Mouse (Mus musculus) embryonic facial prominence, embryonic 13.5 days (tissue): ENCODE results near the gene Gnai2. TPM values are rescaled to one million over a fixed set of nuclear protein-coding genes. Genes with fewer than 3 reads are reported as not detected.
A peak's percentile ranks its signal among the peaks of the same experiment; 100 is the strongest.
"Not testable (repeated sequence)": the region's sequence is repeated elsewhere in the genome, so short reads cannot be mapped to it uniquely, and the experiment has no call there.

ENCODE experiments used
- ATAC-seq: fragments of 200-750 bp; cut with Nextera tagmentation; 2 replicates; pipeline ENCODE4 v1.8.0; 2017; ENCODE audit warnings: low read depth; ENCODE audit not compliant: insufficient number of reproducible peaks, insufficient read depth, low FRiP score, low TSS enrichment
- H3K27ac ChIP-seq: fragments of 300-500 bp; sonication (generic); 2 replicates; pipeline ENCODE4 v1.5.1; 2015; ENCODE audit warnings: moderate library complexity, mild to moderate bottlenecking, inconsistent platforms
- H3K27me3 ChIP-seq: fragments of 300-500 bp; sonication (generic); 2 replicates; pipeline ENCODE4 v1.6.1; 2015; ENCODE audit warnings: mild to moderate bottlenecking, inconsistent platforms
- H3K36me3 ChIP-seq: fragments of 300-500 bp; sonication (generic); 2 replicates; pipeline ENCODE4 v1.6.1; 2015; ENCODE audit warnings: mild to moderate bottlenecking, inconsistent platforms
- H3K4me1 ChIP-seq: fragments of 300-500 bp; sonication (generic); 2 replicates; pipeline ENCODE4 v1.6.1; 2015; ENCODE audit warnings: inconsistent platforms
- H3K4me2 ChIP-seq: fragments of 300-500 bp; sonication (generic); 2 replicates; pipeline ENCODE4 v1.6.1; 2015; ENCODE audit warnings: moderate library complexity, mild to moderate bottlenecking, inconsistent platforms
- H3K4me3 ChIP-seq: fragments of 300-500 bp; sonication (generic); 2 replicates; pipeline ENCODE4 v1.5.1; 2015; ENCODE audit warnings: mild to moderate bottlenecking, inconsistent platforms
- H3K9ac ChIP-seq: fragments of 300-500 bp; sonication (generic); 2 replicates; pipeline ENCODE4 v1.6.1; 2015; ENCODE audit warnings: mild to moderate bottlenecking, inconsistent platforms
- H3K9me3 ChIP-seq: fragments of 300-500 bp; sonication (generic); 2 replicates; pipeline ENCODE4 v1.6.1; 2016; ENCODE audit warnings: inconsistent platforms
- WGBS: fragments of 180-500 bp; shearing (Covaris S2); methylation state at CpG from one replicate; pipeline ENCODE4 v1.1.7; 2015; ENCODE audit warnings: mixed read lengths; 5-methylcytosine and 5-hydroxymethylcytosine counted together
- polyA plus RNA-seq: library from polyadenylated mRNA; unstranded; fragments of >200 nt; fragmentation: Nextera tagmentation; extraction: Ambion mirVana; gene quantifications from 2 replicates; pipeline ENCODE4 v1.2.1, GENCODE M21; 2015

Gnai2 gene
- polyA plus RNA-seq, 1 experiment from 2014 or later, result 446 TPM

- ATAC-seq, result no peak
- no peaks in the 10 kb centered on the region for H3K27me3 ChIP-seq
- no peaks in the 10 kb centered on the region for H3K9me3 ChIP-seq
- H3K36me3 ChIP-seq, result peaks cover 45% of the 10 kb centered on the region
- WGBS, result 89% methylated on average over 21 of the region's 21 CpGs
- H3K4me3 ChIP-seq, result peak overlapping the region; percentile 83
- H3K4me1 ChIP-seq, result peaks cover 44% of the 10 kb centered on the region
- H3K4me2 ChIP-seq, result peak overlapping the region; percentile 88
- H3K9ac ChIP-seq, result peak overlapping the region; percentile 84
- peak overlapping the region; percentile 91; the same call in 1 of the 2 replicates for H3K27ac ChIP-seq
Measured at GRCm38 (mm10) chr9:107570845-107571244, 64.3 kb downstream of the Gnai2 start.

- no peaks in the 10 kb centered on the region for H3K9me3 ChIP-seq
- peak overlapping the region; percentile 88 for H3K4me2 ChIP-seq
- peaks cover 52% of the 10 kb centered on the region for H3K36me3 ChIP-seq
- no peak for ATAC-seq
- peak overlapping the region; percentile 83 for H3K4me3 ChIP-seq
- H3K27ac ChIP-seq, result peak overlapping the region; percentile 91
- H3K9ac ChIP-seq, result peak overlapping the region; percentile 84
- WGBS, result 45% methylated on average over 13 of the region's 13 CpGs
- H3K4me1 ChIP-seq, result peaks cover 49% of the 10 kb centered on the region
- H3K27me3 ChIP-seq, result no peaks in the 10 kb centered on the region
Measured at GRCm38 (mm10) chr9:107570016-107570415, 65.2 kb downstream of the Gnai2 start.

- H3K4me1 ChIP-seq, result peaks cover 51% of the 10 kb centered on the region
- H3K4me3 ChIP-seq, result peak overlapping the region; percentile 83
- peak overlapping the region; percentile 88 for H3K4me2 ChIP-seq
- no peak for ATAC-seq
- under 1% methylated on average over 23 of the region's 23 CpGs for WGBS
- H3K36me3 ChIP-seq, result peaks cover 52% of the 10 kb centered on the region
- H3K27ac ChIP-seq, result peak overlapping the region; percentile 91
- no peaks in the 10 kb centered on the region for H3K9me3 ChIP-seq
- H3K9ac ChIP-seq, result peak overlapping the region; percentile 84
- H3K27me3 ChIP-seq, result no peaks in the 10 kb centered on the region
Measured at GRCm38 (mm10) chr9:107569270-107569669, 65.9 kb downstream of the Gnai2 start.

- H3K9ac ChIP-seq, result peak overlapping the region; percentile 84
- peaks cover 58% of the 10 kb centered on the region for H3K4me1 ChIP-seq
- H3K27me3 ChIP-seq, result no peaks in the 10 kb centered on the region
- H3K4me3 ChIP-seq, result peak overlapping the region; percentile 83
- peak overlapping the region; percentile 88 for H3K4me2 ChIP-seq
- H3K9me3 ChIP-seq, result no peaks in the 10 kb centered on the region
- under 1% methylated on average over 41 of the region's 41 CpGs for WGBS
- ATAC-seq, result peak; percentile 82
- H3K36me3 ChIP-seq, result peaks cover 48% of the 10 kb centered on the region
- peak overlapping the region; percentile 91 for H3K27ac ChIP-seq
Measured at GRCm38 (mm10) chr9:107568331-107569261, 66.6 kb downstream of the Gnai2 start.

- Histone ChIP-seq H3K4me1 (peaks cover 62% of the 10 kb centered on the region), H3K9me3 (no peaks in the 10 kb centered on the region), H3K9ac (peak within 1 kb of the TSS; percentile 84), H3K4me2 (peak within 1 kb of the TSS; percentile 88), H3K27ac (peak within 1 kb of the TSS; percentile 91), H3K36me3 (peaks cover 41% of the 10 kb centered on the region), H3K27me3 (no peaks in the 10 kb centered on the region), H3K4me3 (peak within 1 kb of the TSS; percentile 83)
- WGBS, result 5% methylated on average over 18 of the region's 18 CpGs
- ATAC-seq, result no peak
Measured at GRCm38 (mm10) chr9:107567702-107568319, 67.4 kb downstream of the Gnai2 start, which contains the start of gene Hyal2. Hyal2 (plus strand) TSS chr9:107567945.

- H3K36me3 ChIP-seq, result peaks cover 37% of the 10 kb centered on the region
- peak overlapping the region; percentile 91 for H3K27ac ChIP-seq
- WGBS, result 57% methylated on average over 3 of the region's 3 CpGs
Measured at GRCm38 (mm10) chr9:107566855-107567254, 68.3 kb downstream of the Gnai2 start.

GRCm38 (mm10) chr9:107566041-107566709 lies 69.0 kb downstream of the Gnai2 start:
- peak overlapping the region; percentile 2; the same call in 1 of the 2 replicates for H3K4me3 ChIP-seq
- H3K27me3 ChIP-seq, result no peaks in the 10 kb centered on the region
- H3K9me3 ChIP-seq, result no peaks in the 10 kb centered on the region
- no peak overlapping the region for H3K9ac ChIP-seq
- H3K36me3 ChIP-seq, result peaks cover 37% of the 10 kb centered on the region
- H3K4me2 ChIP-seq, result peak overlapping the region; percentile 21
- ATAC-seq, result no peak
- 55% methylated on average over 15 of the region's 15 CpGs for WGBS
- H3K27ac ChIP-seq, result peak overlapping the region; percentile 91; the same call in 1 of the 2 replicates
- H3K4me1 ChIP-seq, result peaks cover 57% of the 10 kb centered on the region

More at GRCm38 (mm10) chr9:107566855-107567254, 68.3 kb downstream of the Gnai2 start:
- peak overlapping the region; percentile 88; the same call in 1 of the 2 replicates for H3K4me2 ChIP-seq
- H3K27me3 ChIP-seq, result no peaks in the 10 kb centered on the region
- ATAC-seq, result no peak
- H3K9me3 ChIP-seq, result no peaks in the 10 kb centered on the region
- no peak overlapping the region; the same call in 1 of the 2 replicates for H3K9ac ChIP-seq
- H3K4me1 ChIP-seq, result peaks cover 63% of the 10 kb centered on the region
- peak overlapping the region; percentile 83; the same call in 1 of the 2 replicates for H3K4me3 ChIP-seq

- H3K27me3 ChIP-seq, ATAC-seq, H3K9me3 ChIP-seq, H3K4me3 ChIP-seq, H3K9ac ChIP-seq: not testable (repeated sequence)
- WGBS, result 47% methylated on average over 5 of the region's 5 CpGs
- Histone ChIP-seq H3K27ac (0 out of 2 replicates have a peak overlapping the region, but pooled peaks have one; percentile 18), H3K36me3 (peaks cover 37% of the 10 kb centered on the region), H3K4me2 (peak overlapping the region; percentile 19; the same call in 1 of the 2 replicates), H3K4me1 (peaks cover 50% of the 10 kb centered on the region)
Measured at GRCm38 (mm10) chr9:107565556-107565955, 69.6 kb downstream of the Gnai2 start.

Other genes with a start within 250 kb of the Gnai2 start
- gene Cacna2d2, start 235.8 kb downstream of the Gnai2 start, polyA plus RNA-seq, result 0.76 and 1.1 TPM in 2 replicates
- gene Tmem115, start 101.4 kb downstream of the Gnai2 start, polyA plus RNA-seq, result 46.2 and 46.9 TPM in 2 replicates
- gene Cyb561d2, start 93.2 kb downstream of the Gnai2 start, polyA plus RNA-seq, result 21.8 and 26.1 TPM in 2 replicates
- gene Nprl2, start 93.1 kb downstream of the Gnai2 start, polyA plus RNA-seq, result 44.3 and 47.2 TPM in 2 replicates
- gene Zmynd10, start 88.1 kb downstream of the Gnai2 start, polyA plus RNA-seq, result 2.1 and 2.2 TPM in 2 replicates
- 65.2 and 68.5 TPM in 2 replicates for gene Rassf1, start 83.8 kb downstream of the Gnai2 start, polyA plus RNA-seq
- 35.9 and 42.9 TPM in 2 replicates for gene Tusc2, start 72.1 kb downstream of the Gnai2 start, polyA plus RNA-seq
- 118 TPM in 2 replicates for gene Hyal2, start 67.4 kb downstream of the Gnai2 start, polyA plus RNA-seq
- 13.8 and 15.0 TPM in 2 replicates for gene Hyal1, start 58.4 kb downstream of the Gnai2 start, polyA plus RNA-seq
- 21.8 and 22.5 TPM in 2 replicates for gene Naa80, start 56.5 kb downstream of the Gnai2 start, polyA plus RNA-seq
- 1.6 and 2.8 TPM in 2 replicates for gene Hyal3, start 54.5 kb downstream of the Gnai2 start, polyA plus RNA-seq
- gene Ifrd2, start 47.7 kb downstream of the Gnai2 start, polyA plus RNA-seq, result 39.3 and 54.2 TPM in 2 replicates
- gene Sema3b, start 26.1 kb downstream of the Gnai2 start, polyA plus RNA-seq, result 8.4 and 8.6 TPM in 2 replicates
- 3.4 and 4.1 TPM in 2 replicates for gene Slc38a3, start 34.2 kb upstream of the Gnai2 start, polyA plus RNA-seq
- 1.2 and 2.0 TPM in 2 replicates for gene Gnat1, start 44.3 kb upstream of the Gnai2 start, polyA plus RNA-seq
- 37.7 and 44.0 TPM in 2 replicates for gene Sema3f, start 75.1 kb upstream of the Gnai2 start, polyA plus RNA-seq
- 262 and 274 TPM in 2 replicates for gene Rbm5, start 135.6 kb upstream of the Gnai2 start, polyA plus RNA-seq
- 102 and 108 TPM in 2 replicates for gene Rbm6, start 237.9 kb upstream of the Gnai2 start, polyA plus RNA-seq